Mouse (Mus musculus) stomach, embryonic 15.5 days (tissue): ENCODE results near the gene Defb36. TPM values are rescaled to one million over a fixed set of nuclear protein-coding genes. Genes with fewer than 3 reads are reported as not detected.

ENCODE experiments used
- ATAC-seq: fragments of 200-750 bp; cut with Nextera tagmentation; 2 replicates; pipeline ENCODE4 v1.8.0; 2017; ENCODE audit warnings: low read depth, moderate number of reproducible peaks, moderate TSS enrichment; ENCODE audit not compliant: insufficient read depth, low FRiP score
- H3K27ac ChIP-seq: fragments of 300-500 bp; sonication (generic); 2 replicates; pipeline ENCODE4 v1.5.1; 2015; ENCODE audit warnings: mild to moderate bottlenecking, inconsistent platforms
- H3K27me3 ChIP-seq: fragments of 300-500 bp; sonication (generic); replicated peaks from 2 replicates; pipeline ENCODE4 v1.6.1; 2015; ENCODE audit warnings: inconsistent platforms
- H3K36me3 ChIP-seq: fragments of 300-500 bp; sonication (generic); 2 replicates; pipeline ENCODE4 v1.6.1; 2015; ENCODE audit warnings: inconsistent platforms
- H3K4me1 ChIP-seq: fragments of 300-500 bp; sonication (generic); 2 replicates; pipeline ENCODE4 v1.6.1; 2015; ENCODE audit warnings: inconsistent platforms
- H3K4me2 ChIP-seq: fragments of 300-500 bp; sonication (generic); 2 replicates; pipeline ENCODE4 v1.6.1; 2015; ENCODE audit warnings: mild to moderate bottlenecking, inconsistent platforms
- H3K4me3 ChIP-seq: fragments of 300-500 bp; sonication (generic); replicated peaks from 2 replicates; pipeline ENCODE4 v1.5.1; 2015; ENCODE audit warnings: inconsistent platforms
- H3K9ac ChIP-seq: fragments of 300-500 bp; sonication (generic); 2 replicates; pipeline ENCODE4 v1.6.1; 2015; ENCODE audit warnings: inconsistent platforms
- H3K9me3 ChIP-seq: fragments of 300-500 bp; sonication (generic); 2 replicates; pipeline ENCODE4 v1.6.1; 2016; ENCODE audit warnings: inconsistent platforms
- WGBS: fragments of 180-500 bp; shearing (Covaris S2); methylation state at CpG from one replicate; pipeline ENCODE4 v1.1.7; 2015; 5-methylcytosine and 5-hydroxymethylcytosine counted together
- polyA plus RNA-seq: library from polyadenylated mRNA; unstranded; fragments of >200 nt; fragmentation: Nextera tagmentation; extraction: Ambion mirVana; gene quantifications from 2 replicates; pipeline ENCODE4 v1.2.1, GENCODE M21; 2015

Gene Defb36
- polyA plus RNA-seq, 1 experiment from 2014 or later: not detected

DNA sequence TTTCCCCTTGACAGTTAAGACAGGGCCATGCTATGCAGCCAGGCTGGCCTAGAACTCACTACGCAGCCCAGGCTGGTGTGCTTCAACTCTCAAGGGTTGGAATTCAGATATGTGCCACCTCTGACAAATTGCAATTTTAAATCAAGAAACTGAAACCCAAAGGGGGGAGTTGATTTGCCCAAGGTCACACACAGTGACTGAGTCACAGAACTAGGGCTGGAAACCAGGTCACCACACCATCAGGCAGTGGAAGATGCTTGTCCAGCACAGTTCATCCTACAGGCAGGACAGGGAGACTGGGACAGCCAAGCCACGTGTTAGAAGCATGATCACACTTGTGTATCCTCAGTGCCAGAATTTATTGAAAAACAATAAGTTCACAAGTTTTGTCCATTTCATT is 20.4 kb downstream of the Defb36 start:
- ATAC-seq: no peak
- H3K27me3 ChIP-seq: peaks cover 18% of the 10 kb centered on the region
- H3K9me3 ChIP-seq: no peaks in the 10 kb centered on the region
- no peaks in the 10 kb centered on the region for H3K36me3 ChIP-seq
- WGBS: 90% methylated on average over 2 of the region's 2 CpGs
- no peak overlapping the region for H3K4me2 ChIP-seq
- no peak overlapping the region for H3K27ac ChIP-seq
- no peak overlapping the region for H3K9ac ChIP-seq
- no peak overlapping the region for H3K4me3 ChIP-seq
- peaks cover 12% of the 10 kb centered on the region; the same call in 1 of the 2 replicates for H3K4me1 ChIP-seq

DNA sequence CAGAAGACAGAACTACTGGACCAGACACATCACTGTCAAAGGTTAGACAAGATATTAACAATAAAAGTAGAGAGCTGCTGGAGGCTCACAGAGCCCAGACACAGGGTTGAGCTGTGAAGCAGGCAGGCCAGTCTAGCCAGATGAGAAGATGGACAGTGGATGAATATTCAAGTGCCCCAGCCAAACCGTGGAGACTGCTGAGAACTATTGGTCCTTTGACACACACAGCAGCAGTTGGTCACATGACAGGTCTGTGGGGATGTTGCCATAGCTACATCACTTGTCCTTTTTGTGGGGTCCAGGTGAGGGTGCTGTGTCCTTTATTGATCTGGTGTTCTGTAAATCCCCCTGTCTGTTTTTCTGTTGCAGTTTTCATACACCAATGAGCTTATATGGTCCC is 21.1 kb downstream of the Defb36 start:
- Histone ChIP-seq H3K4me3 (no peak overlapping the region), H3K36me3 (no peaks in the 10 kb centered on the region), H3K9ac (no peak overlapping the region), H3K9me3 (no peaks in the 10 kb centered on the region), H3K4me1 (peaks cover 12% of the 10 kb centered on the region; the same call in 1 of the 2 replicates), H3K4me2 (no peak overlapping the region), H3K27me3 (peaks cover 18% of the 10 kb centered on the region), H3K27ac (no peak overlapping the region)
- WGBS: 16% methylated on average over 1 of the region's 1 CpGs
- no peak for ATAC-seq

DNA sequence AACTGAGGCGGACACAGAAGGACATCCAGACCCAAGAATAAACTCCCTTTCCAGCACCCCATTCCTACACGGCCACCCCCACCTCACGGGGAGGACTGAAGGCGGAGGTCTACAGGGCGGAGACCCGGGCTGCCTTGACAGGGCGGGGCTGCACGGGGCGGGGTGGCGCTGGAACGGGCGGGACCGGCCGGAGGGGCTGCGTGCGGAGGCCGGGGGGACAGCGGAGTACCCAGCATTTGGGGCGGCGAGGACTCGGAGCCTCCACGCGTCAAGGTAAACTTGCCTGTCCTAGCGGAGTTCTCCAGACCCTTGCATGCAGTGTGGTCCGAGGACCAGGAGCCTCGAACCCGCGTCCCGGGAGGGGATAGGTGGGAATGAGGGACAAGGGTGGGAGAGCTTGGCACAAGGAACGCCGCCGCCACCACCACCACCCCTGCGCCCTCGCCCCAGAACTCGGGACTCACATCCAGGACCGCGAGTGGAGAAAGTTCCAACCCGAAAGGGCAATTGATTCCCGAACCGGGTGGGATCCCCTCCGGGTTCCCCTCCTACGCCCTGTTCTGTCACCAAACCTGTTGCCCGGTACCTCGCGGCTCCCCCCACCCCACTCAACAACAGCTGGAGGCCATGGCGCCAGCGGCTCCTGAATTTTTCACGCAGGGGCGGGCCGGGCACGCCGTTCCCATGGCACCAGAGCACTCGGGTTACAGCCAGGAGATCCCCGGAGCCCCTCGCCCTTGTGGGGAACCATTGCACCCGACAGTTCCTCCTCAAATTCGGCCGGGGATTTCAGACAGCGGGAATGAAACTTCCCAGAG is 22.9 kb downstream of the Defb36 start, which contains the start of gene Rem1:
TSS of gene Rem1 (plus strand) at position 178 of the 818 bp plus-strand sequence.
- H3K27ac ChIP-seq: peak within 1 kb of the TSS; percentile 58

DNA sequence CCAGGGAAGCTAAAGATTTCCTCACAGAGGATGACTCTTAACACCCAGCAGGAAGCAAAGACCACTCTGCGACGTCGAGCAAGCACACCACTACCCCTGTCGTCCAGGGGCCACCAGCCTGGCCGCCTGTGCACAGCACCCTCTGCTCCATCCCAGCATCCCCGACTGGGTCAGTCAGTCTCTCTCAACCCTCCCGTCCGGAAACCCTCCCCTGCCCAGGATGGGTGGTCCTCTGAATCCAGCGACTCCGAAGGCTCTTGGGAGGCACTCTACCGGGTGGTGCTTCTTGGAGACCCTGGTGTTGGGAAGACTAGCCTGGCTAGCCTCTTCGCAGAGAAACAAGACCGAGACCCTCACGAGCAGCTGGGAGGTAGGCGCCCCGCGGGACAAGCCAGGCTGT is 23.9 kb downstream of the Defb36 start:
- no peak overlapping the region for H3K9ac ChIP-seq
- no peaks in the 10 kb centered on the region for H3K9me3 ChIP-seq
- peaks cover 18% of the 10 kb centered on the region for H3K27me3 ChIP-seq
- H3K36me3 ChIP-seq: no peaks in the 10 kb centered on the region
- peaks cover 17% of the 10 kb centered on the region; the same call in 1 of the 2 replicates for H3K4me1 ChIP-seq
- WGBS: 45% methylated on average over 17 of the region's 17 CpGs
- ATAC-seq: no peak
- no peak overlapping the region for H3K27ac ChIP-seq
- H3K4me2 ChIP-seq: peak overlapping the region; percentile 63
- H3K4me3 ChIP-seq: peak overlapping the region; percentile 52

More for the DNA sequence above, 22.9 kb downstream of the Defb36 start, which contains the start of gene Rem1:
- peaks cover 12% of the 10 kb centered on the region; the same call in 1 of the 2 replicates for H3K4me1 ChIP-seq
- H3K36me3 ChIP-seq: no peaks in the 10 kb centered on the region
- WGBS: 1% methylated on average over 59 of the region's 59 CpGs
- ATAC-seq: peak; percentile 78
- peak within 1 kb of the TSS; percentile 33; the same call in 1 of the 2 replicates for H3K9ac ChIP-seq
- H3K27me3 ChIP-seq: peaks cover 18% of the 10 kb centered on the region
- peak within 1 kb of the TSS; percentile 52 for H3K4me3 ChIP-seq
- H3K4me2 ChIP-seq: peak within 1 kb of the TSS; percentile 63
- H3K9me3 ChIP-seq: no peaks in the 10 kb centered on the region

DNA sequence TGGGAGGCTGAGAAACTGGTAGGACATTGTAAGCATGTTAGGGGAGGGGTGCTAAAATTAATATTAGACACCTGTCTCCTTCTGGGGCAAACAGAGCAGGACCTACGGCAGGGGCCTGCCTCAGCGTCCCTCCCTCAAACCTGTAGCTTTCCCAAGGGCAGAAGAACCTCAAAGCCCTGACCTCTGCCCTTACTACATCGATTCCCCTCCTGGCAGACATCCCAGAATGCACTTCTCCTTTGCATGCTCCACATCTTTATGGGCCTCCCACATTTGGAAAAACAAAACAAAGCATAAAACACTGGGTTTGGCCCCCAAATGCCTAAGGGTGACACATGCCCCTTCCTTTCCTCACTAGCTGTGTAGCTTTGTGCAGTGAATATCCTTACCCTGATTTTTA is 25.1 kb downstream of the Defb36 start:
- H3K27me3 ChIP-seq: peaks cover 18% of the 10 kb centered on the region
- H3K9ac ChIP-seq: no peak overlapping the region
- 41% methylated on average over 3 of the region's 3 CpGs for WGBS
- H3K4me2 ChIP-seq: peak overlapping the region; percentile 63; the same call in 1 of the 2 replicates
- no peak overlapping the region for H3K4me3 ChIP-seq
- H3K27ac ChIP-seq: no peak overlapping the region
- H3K4me1 ChIP-seq: peaks cover 25% of the 10 kb centered on the region
- no peaks in the 10 kb centered on the region for H3K9me3 ChIP-seq
- no peaks in the 10 kb centered on the region for H3K36me3 ChIP-seq
- ATAC-seq: no peak

DNA sequence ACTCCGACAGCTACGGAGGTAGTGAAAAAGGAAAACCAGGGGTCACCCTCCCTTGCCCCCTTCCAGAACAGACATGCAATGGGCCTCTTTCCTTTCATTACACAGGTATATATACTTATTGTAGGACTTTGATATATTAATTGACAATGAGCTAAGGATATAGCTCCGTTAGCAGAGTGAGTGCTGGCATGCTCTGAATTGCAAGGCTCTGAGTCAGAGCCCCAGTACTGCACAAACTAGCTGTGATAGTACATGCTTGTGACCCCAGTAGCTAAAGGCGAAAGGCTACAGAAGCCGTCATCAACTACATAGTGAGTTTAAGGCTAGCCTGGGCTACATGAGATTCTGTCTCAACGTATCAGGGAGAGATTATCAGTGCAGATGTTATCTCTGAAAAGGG is 25.8 kb downstream of the Defb36 start:
- no peak overlapping the region for H3K4me3 ChIP-seq
- no peaks in the 10 kb centered on the region for H3K9me3 ChIP-seq
- no peaks in the 10 kb centered on the region for H3K36me3 ChIP-seq
- H3K4me2 ChIP-seq: no peak overlapping the region
- H3K27ac ChIP-seq: no peak overlapping the region
- H3K4me1 ChIP-seq: peaks cover 29% of the 10 kb centered on the region
- H3K27me3 ChIP-seq: peaks cover 18% of the 10 kb centered on the region
- H3K9ac ChIP-seq: no peak overlapping the region
- no peak for ATAC-seq
- 81% methylated on average over 6 of the region's 6 CpGs for WGBS

DNA sequence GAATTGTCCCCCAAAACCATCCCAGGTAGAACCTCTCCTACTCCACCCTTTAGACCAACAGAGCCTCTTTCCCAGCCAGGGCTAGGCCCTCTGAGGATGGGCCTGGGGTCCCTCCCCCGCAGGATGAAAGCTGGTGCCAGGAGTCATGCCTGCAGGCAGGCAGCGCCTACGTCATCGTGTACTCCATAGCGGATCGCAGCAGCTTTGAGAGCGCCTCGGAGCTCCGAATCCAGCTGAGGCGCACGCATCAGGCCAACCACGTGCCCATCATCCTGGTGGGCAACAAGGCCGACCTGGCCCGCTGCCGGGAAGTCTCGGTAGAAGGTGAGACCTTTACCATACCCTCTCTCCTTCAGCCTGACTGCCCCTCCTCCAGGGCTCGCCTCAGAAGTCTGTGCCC is 29.2 kb downstream of the Defb36 start:
- no peak for ATAC-seq
- Histone ChIP-seq H3K4me2 (peak overlapping the region; percentile 33), H3K9me3 (no peaks in the 10 kb centered on the region), H3K36me3 (no peaks in the 10 kb centered on the region), H3K27me3 (0 out of 2 replicates have a peak, but pooled peaks cover 1% of the 10 kb centered on the region), H3K27ac (peak overlapping the region; percentile 40; the same call in 1 of the 2 replicates), H3K9ac (no peak overlapping the region), H3K4me3 (no peak overlapping the region), H3K4me1 (peaks cover 39% of the 10 kb centered on the region)
- 28% methylated on average over 17 of the region's 17 CpGs for WGBS

DNA sequence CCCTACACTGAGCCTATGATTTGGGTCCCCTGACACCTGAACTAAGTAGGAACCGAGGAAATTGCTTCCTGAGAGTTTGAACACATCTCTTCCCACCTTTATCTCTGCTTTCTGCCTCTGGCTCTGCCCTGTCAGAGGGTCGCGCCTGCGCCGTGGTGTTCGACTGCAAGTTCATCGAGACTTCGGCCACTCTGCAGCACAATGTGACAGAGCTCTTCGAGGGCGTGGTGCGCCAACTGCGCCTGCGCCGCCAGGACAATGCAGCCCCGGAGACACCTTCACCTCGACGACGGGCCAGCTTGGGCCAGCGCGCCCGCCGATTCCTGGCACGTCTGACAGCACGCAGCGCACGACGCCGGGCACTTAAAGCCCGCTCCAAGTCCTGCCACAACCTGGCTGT is 30.2 kb downstream of the Defb36 start:
- Histone ChIP-seq H3K9me3 (no peaks in the 10 kb centered on the region), H3K4me3 (no peak overlapping the region), H3K27me3 (no peaks in the 10 kb centered on the region), H3K27ac (peak overlapping the region; percentile 16; the same call in 1 of the 2 replicates), H3K36me3 (no peaks in the 10 kb centered on the region), H3K4me1 (peaks cover 45% of the 10 kb centered on the region), H3K4me2 (no peak overlapping the region), H3K9ac (no peak overlapping the region)
- 76% methylated on average over 29 of the region's 29 CpGs for WGBS
- ATAC-seq: no peak

DNA sequence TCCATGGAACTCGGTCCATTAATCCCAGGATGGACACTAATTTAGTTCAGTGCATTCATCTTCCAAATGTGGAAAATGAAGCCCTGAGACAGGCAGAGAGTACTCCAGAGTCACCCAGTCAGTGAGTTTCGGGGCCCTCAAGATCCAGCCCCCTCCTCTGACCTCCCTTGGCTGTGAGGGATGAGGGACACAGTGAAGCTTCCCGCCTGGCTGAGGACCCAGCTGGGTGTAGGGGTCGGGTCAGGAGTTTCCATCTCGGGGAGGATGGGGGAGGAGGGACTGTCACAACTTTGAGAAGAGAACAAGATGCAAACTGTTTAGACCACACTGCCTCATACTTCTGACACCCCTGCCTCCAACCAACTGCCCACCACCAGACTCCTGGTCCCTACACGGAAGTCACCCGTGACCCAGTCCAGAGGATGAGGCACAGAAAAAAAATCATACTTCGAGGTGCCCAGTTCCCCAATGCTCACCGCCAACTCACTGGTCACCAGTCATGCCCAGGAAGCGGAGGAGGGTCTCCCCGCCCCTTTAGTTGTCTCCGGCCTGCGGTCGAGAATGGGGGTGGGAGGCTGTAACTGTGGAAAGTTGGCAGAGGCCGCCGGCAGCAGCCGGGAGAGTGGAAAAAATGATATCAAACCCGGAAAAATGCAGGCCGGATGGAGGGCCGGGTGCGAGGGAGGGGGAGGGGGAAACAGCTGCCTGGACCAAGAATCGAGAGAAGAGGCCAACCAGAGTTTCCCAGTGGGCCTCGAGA is 32.3 kb downstream of the Defb36 start:
- peak; percentile 67 for ATAC-seq
- no peak overlapping the region for H3K9ac ChIP-seq
- H3K27ac ChIP-seq: peak overlapping the region; percentile 93
- WGBS: 42% methylated on average over 23 of the region's 23 CpGs
- no peaks in the 10 kb centered on the region for H3K27me3 ChIP-seq
- no peaks in the 10 kb centered on the region for H3K9me3 ChIP-seq
- H3K4me2 ChIP-seq: 0 out of 2 replicates have a peak overlapping the region, but pooled peaks have one; percentile 26
- H3K4me3 ChIP-seq: no peak overlapping the region
- no peaks in the 10 kb centered on the region for H3K36me3 ChIP-seq
- H3K4me1 ChIP-seq: peaks cover 52% of the 10 kb centered on the region

DNA sequence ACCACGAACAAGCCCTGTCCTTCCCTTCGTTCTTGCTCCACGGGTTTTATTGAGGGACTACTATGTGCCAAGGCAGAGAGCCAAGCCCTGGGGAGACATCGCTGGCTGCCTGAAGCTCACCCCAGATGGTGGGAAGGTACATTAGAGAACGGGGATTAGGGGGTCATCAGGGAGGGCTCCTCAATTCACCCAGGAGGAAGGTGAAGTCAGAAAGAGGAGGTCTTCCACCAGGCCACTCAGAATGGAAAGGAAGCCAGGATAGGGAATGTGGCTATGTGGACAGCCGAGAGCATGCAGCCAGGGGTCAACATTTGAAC is 32.8 kb downstream of the Defb36 start:
- no peaks in the 10 kb centered on the region for H3K9me3 ChIP-seq
- H3K4me1 ChIP-seq: peaks cover 52% of the 10 kb centered on the region
- no peak for ATAC-seq
- no peak overlapping the region for H3K9ac ChIP-seq
- no peaks in the 10 kb centered on the region for H3K27me3 ChIP-seq
- H3K27ac ChIP-seq: peak overlapping the region; percentile 93
- WGBS: 59% methylated on average over 6 of the region's 6 CpGs
- no peak overlapping the region for H3K4me2 ChIP-seq
- H3K4me3 ChIP-seq: no peak overlapping the region
- H3K36me3 ChIP-seq: no peaks in the 10 kb centered on the region

DNA sequence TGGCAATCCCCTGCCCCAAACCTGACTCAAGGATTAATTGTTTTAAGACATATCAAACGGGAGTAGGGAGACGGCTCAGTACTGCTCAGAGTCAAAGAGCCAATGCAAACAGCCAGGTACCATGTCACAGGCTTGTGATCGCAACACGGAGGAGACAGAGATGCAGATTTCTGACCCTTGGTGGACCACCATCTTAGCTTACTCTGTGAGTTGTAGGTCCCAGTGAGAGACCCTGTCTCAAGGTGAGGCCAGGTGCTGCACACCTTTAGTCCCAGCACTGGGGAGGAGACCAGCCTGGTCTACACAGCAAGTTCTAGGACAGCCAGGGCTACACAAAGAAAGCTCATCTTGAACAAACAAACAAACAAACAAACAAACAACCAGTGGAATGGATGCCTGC is 33.3 kb downstream of the Defb36 start:
- ATAC-seq: no peak
- peaks cover 52% of the 10 kb centered on the region for H3K4me1 ChIP-seq
- peak overlapping the region; percentile 93 for H3K27ac ChIP-seq
- 72% methylated on average over 4 of the region's 4 CpGs for WGBS
- no peaks in the 10 kb centered on the region for H3K36me3 ChIP-seq
- H3K4me3 ChIP-seq: no peak overlapping the region
- no peaks in the 10 kb centered on the region for H3K9me3 ChIP-seq
- no peak overlapping the region for H3K9ac ChIP-seq
- H3K27me3 ChIP-seq: no peaks in the 10 kb centered on the region
- no peak overlapping the region for H3K4me2 ChIP-seq

DNA sequence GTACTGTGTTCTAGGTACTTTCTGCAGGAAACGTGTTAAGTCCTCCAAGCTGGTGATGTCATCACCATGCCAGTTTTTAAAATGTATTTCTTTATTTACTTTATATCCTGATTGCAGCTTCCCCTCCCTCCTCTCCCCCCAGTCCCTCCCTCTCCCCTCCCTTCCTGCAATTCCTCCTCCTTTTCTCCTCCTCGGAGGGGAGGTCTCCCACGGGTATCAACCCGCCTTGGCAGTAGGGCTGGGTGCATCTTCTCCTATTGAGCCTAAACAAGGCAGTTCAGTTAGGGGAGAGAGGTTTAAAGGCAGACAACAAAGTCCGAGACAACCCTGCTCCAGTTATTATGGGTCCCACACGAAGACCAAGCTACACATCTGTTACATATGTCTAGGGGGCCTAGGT is 34.7 kb downstream of the Defb36 start:
- peak overlapping the region; percentile 89 for H3K27ac ChIP-seq
- H3K9me3 ChIP-seq: no peaks in the 10 kb centered on the region
- no peaks in the 10 kb centered on the region for H3K36me3 ChIP-seq
- 43% methylated on average over 6 of the region's 6 CpGs for WGBS
- no peaks in the 10 kb centered on the region for H3K27me3 ChIP-seq
- H3K9ac ChIP-seq: no peak overlapping the region
- H3K4me3 ChIP-seq: no peak overlapping the region
- ATAC-seq: no peak
- H3K4me2 ChIP-seq: no peak overlapping the region
- H3K4me1 ChIP-seq: peaks cover 40% of the 10 kb centered on the region
